Mouse (Mus musculus) c-Kit-positive CD71-negative TER-119-negative erythroid progenitor cells, embryonic 14.5 days (primary cell): ENCODE measurements around the gene Klk1b8.
"Not testable (repeated sequence)": the region's sequence is repeated elsewhere in the genome, so short reads cannot be mapped to it uniquely, and the experiment has no call there.

ENCODE experiments used
- DNase-seq: peaks from one replicate; pipeline ENCODE4 v3.0.0-alpha.2; 2013; ENCODE audit warnings: low read depth

The Klk1b8 gene

GRCm38 (mm10) chr7:43995577-43995976 lies 45.1 kb downstream of the Klk1b8 start, which contains the start of gene Klk1b11:
Gene Klk1b11, plus strand, starts transcription at chr7:43995877.
- DNase-seq, result not testable (repeated sequence)
